Mouse (Mus musculus): ENCODE measurements at regions not wholly inside any gene's neighbourhood (a gene's known extent, or its start where the extent isn't known, plus 50 kb on each side); places are given as distances from the start of the nearest gene placed in this dataset.
"Not testable (repeated sequence)": the region's sequence is repeated elsewhere in the genome, so short reads cannot be mapped to it uniquely, and the experiment has no call there.

DNA sequence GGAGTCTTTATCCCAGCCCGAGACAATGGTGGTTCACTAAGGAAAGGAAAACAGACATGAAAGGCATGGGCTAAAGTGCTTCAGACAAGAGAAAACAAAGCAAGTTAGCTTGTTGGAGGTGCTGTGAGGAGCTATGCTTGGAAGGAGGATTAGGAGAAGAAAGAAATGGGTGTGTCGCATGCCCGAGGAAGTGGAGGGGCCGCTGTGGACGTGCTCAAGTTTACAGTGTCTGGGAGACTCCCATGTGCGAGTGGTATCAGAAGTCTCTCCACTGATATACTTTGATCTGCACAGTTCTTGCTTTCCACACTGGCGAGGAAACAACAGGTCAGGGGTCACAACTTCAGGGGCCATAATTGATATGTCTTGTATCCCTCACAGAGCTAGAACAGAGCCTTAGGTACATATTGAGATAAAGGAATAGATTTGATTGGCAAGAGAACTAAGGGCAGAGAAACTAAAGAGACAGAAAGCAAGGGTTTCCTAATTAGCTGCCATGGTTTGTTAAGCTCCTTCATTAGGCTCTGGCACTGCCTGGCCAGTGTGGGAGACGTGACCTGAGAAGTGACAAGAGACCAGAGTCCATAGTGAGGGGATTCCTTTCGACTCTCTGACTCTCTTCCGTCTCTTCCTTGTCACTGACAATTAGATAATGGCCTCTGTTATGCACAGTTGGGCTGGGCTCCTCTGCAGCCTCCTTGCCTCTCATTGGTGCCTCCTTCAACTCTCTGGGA lies 93.1 kb downstream of the Enc1 start:
- no peak for DNase-seq

DNA sequence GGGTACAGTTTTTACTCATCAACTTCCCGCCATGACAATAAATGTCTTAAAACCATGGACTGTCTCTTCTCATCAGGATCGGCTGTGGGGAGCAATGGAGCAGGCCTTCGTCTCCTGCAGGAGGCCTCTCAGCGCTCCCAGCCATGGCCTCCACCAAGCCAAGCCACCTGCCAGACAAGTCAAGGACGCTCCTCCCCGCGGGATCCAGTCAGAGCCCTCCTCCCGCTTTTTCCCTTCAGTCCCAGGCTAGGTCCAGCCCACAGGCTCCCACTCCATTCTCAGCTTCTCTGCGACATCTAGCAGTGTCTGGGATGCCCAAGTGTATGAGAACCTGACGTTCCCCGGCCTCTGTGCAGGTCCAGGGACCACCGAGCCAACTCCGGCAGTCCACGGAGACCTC lies 90.2 kb downstream of the Enc1 start:
- no peak for DNase-seq

GRCm38 (mm10) chr13:97321307-97321706 lies 80.4 kb downstream of the Enc1 start:
- DNase-seq: not testable (repeated sequence)

- no peak for DNase-seq
Observed at GRCm38 (mm10) chr13:97320756-97321155, 79.9 kb downstream of the Enc1 start.

DNA sequence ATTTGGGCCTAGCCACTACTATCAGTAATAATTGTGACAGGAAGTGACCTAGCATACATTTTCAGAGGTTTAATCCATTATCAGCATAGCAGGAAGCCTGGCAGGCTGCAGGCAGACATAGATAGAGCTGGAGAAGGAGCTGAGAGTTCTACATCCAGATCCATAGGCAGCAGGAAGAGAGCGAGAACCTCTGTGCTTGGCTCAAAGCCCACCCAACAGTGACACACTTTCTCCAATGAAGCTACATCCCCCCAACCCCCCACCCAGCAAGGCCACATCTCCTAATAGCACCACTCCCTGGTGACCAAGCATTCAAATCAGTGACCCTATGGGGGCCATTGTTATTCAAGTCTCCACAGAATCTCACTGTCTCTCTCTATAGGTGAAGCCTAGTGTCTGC lies 79.4 kb downstream of the Enc1 start:
- no peak for DNase-seq

GRCm38 (mm10) chr13:97317633-97318032 lies 76.7 kb downstream of the Enc1 start:
- no peak for DNase-seq

DNA sequence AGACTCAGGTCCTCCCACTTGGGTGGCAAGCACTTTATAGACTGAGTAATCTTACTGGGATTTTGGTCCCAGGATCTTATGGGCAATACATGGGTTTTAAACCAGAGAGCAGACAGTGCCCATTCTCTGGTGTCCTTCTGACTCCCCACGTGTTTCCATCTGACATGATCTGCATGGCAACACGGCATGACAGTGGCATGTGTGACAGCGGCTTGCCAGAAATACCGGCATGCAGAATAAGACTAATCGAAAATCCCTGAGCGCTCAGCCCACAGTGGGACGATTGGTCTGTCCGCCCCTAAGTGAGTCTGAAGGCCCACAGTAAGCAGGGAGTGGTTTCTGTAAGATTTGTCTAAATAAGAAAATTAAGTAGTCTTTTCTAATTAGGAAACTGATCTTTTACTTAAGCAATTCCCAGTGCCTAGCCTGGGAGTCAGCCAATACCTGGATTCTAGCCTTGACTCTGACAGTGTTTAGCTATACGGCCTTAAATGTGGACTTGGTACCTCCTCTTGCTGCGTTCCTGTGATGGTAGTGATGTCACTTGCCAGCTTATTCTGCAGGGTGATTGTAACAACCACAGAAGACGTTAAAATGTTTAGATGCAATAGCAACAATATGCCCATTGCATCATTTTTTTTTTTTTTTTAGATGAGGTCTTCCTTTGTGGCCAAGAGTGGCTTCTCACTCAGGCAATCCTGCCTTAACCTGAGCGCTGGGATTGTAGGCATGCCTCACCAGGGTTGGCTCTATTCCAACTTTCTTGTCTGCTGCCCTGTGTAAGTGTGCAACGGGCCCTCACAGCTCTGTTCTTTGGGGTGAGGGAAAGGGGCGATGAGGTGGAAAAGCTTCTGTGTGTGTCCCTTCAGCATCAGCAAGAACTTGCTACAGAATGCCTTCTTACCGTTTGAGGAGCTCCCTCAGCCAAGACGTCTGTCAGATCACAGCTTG lies 71.8 kb downstream of the Enc1 start:
- DNase-seq: no peak

- DNase-seq: no peak
Observed at GRCm38 (mm10) chr13:97311340-97311739, 70.4 kb downstream of the Enc1 start.

DNA sequence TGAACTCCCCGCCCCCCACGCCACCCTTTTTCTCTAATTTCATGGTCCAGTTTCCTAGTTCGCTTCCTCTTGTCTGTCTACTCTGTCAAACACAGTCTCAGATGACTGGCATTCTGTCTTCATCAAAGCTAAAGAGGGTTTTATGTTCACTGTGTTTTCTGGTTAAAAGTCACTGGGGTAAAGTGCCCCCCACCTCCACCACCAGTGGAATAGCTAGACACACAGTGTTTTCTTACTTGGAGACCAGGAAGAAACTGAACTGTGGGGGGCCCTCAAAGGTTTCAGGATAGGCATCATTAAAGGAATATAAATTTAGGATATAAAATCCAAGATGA lies 69.9 kb downstream of the Enc1 start:
- no peak for DNase-seq

- DNase-seq: no peak
Observed at GRCm38 (mm10) chr13:97310186-97310854, 69.4 kb downstream of the Enc1 start.

DNA sequence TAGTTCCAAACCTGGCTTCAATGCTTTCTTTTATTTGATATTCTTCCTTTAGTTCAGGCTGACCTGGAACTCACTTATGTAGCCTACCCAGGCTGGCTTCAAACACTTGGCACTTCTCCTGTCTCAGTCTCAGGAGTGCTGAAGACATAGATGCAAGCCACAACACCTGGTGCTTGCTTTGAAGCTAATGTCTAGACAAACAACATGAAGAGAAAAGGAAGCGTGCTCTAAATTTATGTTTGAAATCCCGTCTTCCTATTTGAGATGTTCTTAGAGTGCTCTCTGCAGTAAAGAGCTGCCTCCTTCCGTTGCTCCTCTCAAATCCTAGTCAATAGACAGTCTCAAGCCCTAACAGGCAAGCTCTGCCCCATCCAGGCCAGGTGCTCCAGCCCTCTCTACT lies 68.5 kb downstream of the Enc1 start:
- DNase-seq: no peak

GRCm38 (mm10) chr13:97308431-97308830 lies 67.5 kb downstream of the Enc1 start:
- no peak for DNase-seq
